Mouse (Mus musculus) hindbrain, embryonic 14.5 days (tissue): ENCODE measurements at regions not wholly inside any gene's neighbourhood (a gene's known extent, or its start where the extent isn't known, plus 50 kb on each side); places are given as distances from the start of the nearest gene placed in this dataset.

Experiments used
- ATAC-seq: fragments of 200-750 bp; cut with Nextera tagmentation; 2 replicates; pipeline ENCODE4 v1.8.0; 2017; ENCODE audit warnings: moderate number of reproducible peaks, mild to moderate bottlenecking, moderate TSS enrichment, moderate library complexity; ENCODE audit not compliant: low FRiP score
- DNase-seq: peaks from one replicate; pipeline ENCODE4 v3.0.0-alpha.2; 2015; ENCODE audit warnings: low spot score
- H3K27ac ChIP-seq: fragments of 300-500 bp; sonication (generic); 2 replicates; pipeline ENCODE4 v1.5.1; 2014; ENCODE audit warnings: mild to moderate bottlenecking, moderate library complexity
- H3K27me3 ChIP-seq: fragments of 300-500 bp; sonication (generic); 2 replicates; pipeline ENCODE4 v1.6.1; 2014; ENCODE audit warnings: mild to moderate bottlenecking, low read length, mixed read lengths; ENCODE audit not compliant: control insufficient read depth, insufficient read depth
- H3K36me3 ChIP-seq: fragments of 300-500 bp; sonication (generic); replicated peaks from 2 replicates; pipeline ENCODE4 v1.6.1; 2014; ENCODE audit not compliant: control insufficient read depth, insufficient read depth
- H3K4me1 ChIP-seq: fragments of 300-500 bp; sonication (generic); replicated peaks from 2 replicates; pipeline ENCODE4 v1.6.1; 2014; ENCODE audit warnings: antibody characterized with exemption, low read length, mixed read lengths; ENCODE audit not compliant: control insufficient read depth, insufficient read depth
- H3K4me2 ChIP-seq: fragments of 300-500 bp; sonication (generic); replicated peaks from 2 replicates; pipeline ENCODE4 v1.6.1; 2014; ENCODE audit warnings: mild to moderate bottlenecking, moderate library complexity
- H3K4me3 ChIP-seq: fragments of 300-500 bp; sonication (generic); replicated peaks from 2 replicates; pipeline ENCODE4 v1.5.1; 2014; ENCODE audit warnings: mild to moderate bottlenecking, low read length
- H3K9ac ChIP-seq: fragments of 300-500 bp; sonication (generic); 2 replicates; pipeline ENCODE4 v1.6.1; 2014
- H3K9me3 ChIP-seq: fragments of 300-500 bp; sonication (generic); 2 replicates; pipeline ENCODE4 v1.6.1; 2016; ENCODE audit warnings: low read length; ENCODE audit not compliant: control insufficient read depth
- WGBS: fragments of 180-500 bp; shearing (Covaris S2); extraction: QIAGEN DNeasy Blood & Tissue Kit; methylation state at CpG from one replicate; pipeline ENCODE4 v1.1.7; 2014; 5-methylcytosine and 5-hydroxymethylcytosine counted together

- H3K4me1 ChIP-seq = peaks cover 2% of the 10 kb centered on the region
- ATAC-seq = no peak
- H3K27me3 ChIP-seq = no peaks in the 10 kb centered on the region
- DNase-seq = no peak
- H3K4me2 ChIP-seq = no peak overlapping the region
- WGBS = 50% methylated on average over 1 of the region's 1 CpGs
- no peak overlapping the region for H3K9ac ChIP-seq
- H3K36me3 ChIP-seq = no peaks in the 10 kb centered on the region
- no peak overlapping the region for H3K4me3 ChIP-seq
- H3K9me3 ChIP-seq = no peaks in the 10 kb centered on the region
- H3K27ac ChIP-seq = no peak overlapping the region
Measured at GRCm38 (mm10) chr12:12846716-12847115, 95.0 kb downstream of the Mycn start.

DNA sequence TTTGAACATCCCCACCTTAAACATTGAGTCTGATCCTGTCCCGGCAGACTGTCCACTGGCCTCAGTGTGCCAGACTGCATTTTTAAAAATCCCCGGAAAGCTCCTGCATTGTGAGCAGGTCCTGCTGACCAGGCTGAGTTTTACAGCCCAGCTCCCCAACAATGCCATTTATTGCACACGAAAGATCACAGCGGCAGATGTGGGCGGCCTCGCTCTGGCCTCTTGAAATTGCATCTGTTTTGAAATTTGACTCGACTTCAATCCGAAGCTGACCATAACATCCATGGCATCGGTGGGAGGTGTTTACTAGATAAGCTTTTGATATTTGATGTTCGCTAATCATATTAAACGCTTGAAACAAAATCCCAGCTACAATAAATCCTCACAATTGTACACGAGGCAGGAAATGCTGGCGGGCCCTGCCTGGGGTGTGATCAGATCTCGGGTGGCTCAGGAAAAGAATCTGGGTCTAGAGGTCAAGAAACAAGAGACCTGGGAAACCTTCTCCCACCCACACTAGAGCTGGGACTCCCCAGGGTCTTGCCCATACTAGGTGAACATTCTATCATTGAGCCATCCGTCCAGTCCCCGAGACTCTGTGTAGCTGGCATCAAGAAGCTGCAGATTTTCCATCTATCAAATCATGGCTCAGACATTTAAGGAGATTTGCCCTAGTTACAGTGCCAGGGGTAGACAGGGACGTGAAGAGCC lies 99.3 kb downstream of the Mycn start:
- no peaks in the 10 kb centered on the region for H3K9me3 ChIP-seq
- DNase-seq = no peak
- ATAC-seq = no peak
- H3K4me3 ChIP-seq = no peak overlapping the region
- peaks cover 7% of the 10 kb centered on the region for H3K4me1 ChIP-seq
- WGBS = 35% methylated on average over 17 of the region's 17 CpGs
- H3K27me3 ChIP-seq = no peaks in the 10 kb centered on the region
- H3K9ac ChIP-seq = 0 out of 2 replicates have a peak overlapping the region, but pooled peaks have one; percentile 14
- H3K4me2 ChIP-seq = no peak overlapping the region
- H3K27ac ChIP-seq = no peak overlapping the region
- no peaks in the 10 kb centered on the region for H3K36me3 ChIP-seq

DNA sequence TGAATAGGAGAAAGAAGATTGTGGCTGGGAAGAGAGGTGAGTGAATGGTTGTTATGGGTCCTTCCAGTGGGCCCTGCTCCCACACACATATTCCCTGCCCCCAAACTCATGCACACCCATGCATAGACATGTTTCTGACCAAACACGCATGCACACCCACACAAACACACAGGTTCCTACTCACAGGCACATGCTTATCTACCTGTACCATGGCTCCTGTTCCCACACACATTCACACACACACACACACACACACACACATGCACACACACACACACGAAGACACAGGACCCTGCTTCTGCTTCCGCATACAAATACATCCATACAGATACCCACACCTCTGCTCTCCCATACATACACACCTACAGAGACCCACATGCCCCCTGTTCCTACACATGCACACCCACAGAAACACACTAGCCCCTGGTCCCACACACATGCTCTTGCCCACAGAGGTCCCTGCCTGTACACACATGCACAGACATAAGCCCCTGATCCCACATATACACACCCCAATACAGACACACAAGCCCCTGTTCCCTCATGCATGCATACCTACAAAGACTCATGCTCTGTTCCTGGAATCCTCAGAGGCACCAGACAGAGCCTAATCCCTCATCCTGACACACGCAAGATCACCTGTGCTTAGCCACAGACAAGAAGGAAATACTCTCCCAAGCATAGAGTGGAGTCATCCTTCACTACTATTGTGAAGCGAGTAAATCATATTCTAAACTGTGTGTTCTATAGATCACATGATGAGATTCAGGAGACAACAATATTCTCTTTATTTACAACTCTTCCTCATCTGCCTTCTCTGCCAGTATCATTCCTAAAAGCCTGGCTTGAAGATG lies 100.1 kb downstream of the Mycn start:
- Histone ChIP-seq H3K36me3 (no peaks in the 10 kb centered on the region), H3K9me3 (no peaks in the 10 kb centered on the region), H3K27me3 (no peaks in the 10 kb centered on the region), H3K4me3 (no peak overlapping the region), H3K4me1 (peaks cover 7% of the 10 kb centered on the region), H3K9ac (0 out of 2 replicates have a peak overlapping the region, but pooled peaks have one; percentile 14), H3K4me2 (no peak overlapping the region), H3K27ac (no peak overlapping the region)
- DNase-seq = no peak
- peak; percentile 34; the same call in 1 of the 2 replicates for ATAC-seq
- 76% methylated on average over 5 of the region's 5 CpGs for WGBS

- no peaks in the 10 kb centered on the region for H3K27me3 ChIP-seq
- WGBS = 21% methylated on average over 17 of the region's 17 CpGs
- H3K4me1 ChIP-seq = peaks cover 7% of the 10 kb centered on the region
- peak overlapping the region; percentile 6 for H3K4me2 ChIP-seq
- H3K36me3 ChIP-seq = no peaks in the 10 kb centered on the region
- DNase-seq = no peak
- H3K27ac ChIP-seq = no peak overlapping the region
- no peak overlapping the region for H3K9ac ChIP-seq
- no peaks in the 10 kb centered on the region for H3K9me3 ChIP-seq
- ATAC-seq = no peak; the same call in 1 of the 2 replicates
- no peak overlapping the region for H3K4me3 ChIP-seq
Measured at GRCm38 (mm10) chr12:12840661-12841384, 100.9 kb downstream of the Mycn start.

DNA sequence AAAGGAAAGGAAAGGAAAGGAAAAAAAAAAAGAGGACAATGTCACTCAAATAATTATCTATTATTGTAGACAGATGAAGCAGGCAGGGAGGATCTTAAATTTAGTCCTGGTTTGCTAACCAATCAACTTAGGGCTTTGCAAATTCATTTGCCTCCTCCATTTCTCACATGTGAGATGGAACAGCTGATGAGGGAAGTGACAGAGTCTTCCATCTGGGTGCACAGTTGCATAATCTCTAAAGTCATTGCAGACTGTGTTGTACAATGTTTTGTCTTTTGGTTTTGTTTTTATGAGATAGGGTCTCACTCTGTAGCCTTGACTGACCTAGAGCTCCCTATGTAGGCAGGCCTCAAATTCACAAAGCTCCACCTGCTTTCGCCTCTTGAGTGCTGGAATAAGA lies 103.9 kb downstream of the Mycn start:
- H3K27ac ChIP-seq = no peak overlapping the region
- H3K9me3 ChIP-seq = no peaks in the 10 kb centered on the region
- WGBS = 97% methylated on average over 1 of the region's 1 CpGs
- peaks cover 7% of the 10 kb centered on the region for H3K4me1 ChIP-seq
- DNase-seq (no peak), ATAC-seq (no peak)
- no peaks in the 10 kb centered on the region for H3K36me3 ChIP-seq
- H3K4me2 ChIP-seq = no peak overlapping the region
- H3K4me3 ChIP-seq = no peak overlapping the region
- no peaks in the 10 kb centered on the region for H3K27me3 ChIP-seq
- no peak overlapping the region for H3K9ac ChIP-seq

GRCm38 (mm10) chr12:12827821-12828641 lies 113.7 kb downstream of the Mycn start:
- H3K36me3 ChIP-seq = no peaks in the 10 kb centered on the region
- H3K4me2 ChIP-seq = no peak overlapping the region
- no peaks in the 10 kb centered on the region for H3K9me3 ChIP-seq
- WGBS = 31% methylated on average over 13 of the region's 13 CpGs
- ATAC-seq (peak; percentile 68), DNase-seq (peak; percentile 27)
- peak overlapping the region; percentile 43 for H3K27ac ChIP-seq
- H3K27me3 ChIP-seq = no peaks in the 10 kb centered on the region
- peaks cover 14% of the 10 kb centered on the region for H3K4me1 ChIP-seq
- H3K9ac ChIP-seq = no peak overlapping the region
- no peak overlapping the region for H3K4me3 ChIP-seq

DNA sequence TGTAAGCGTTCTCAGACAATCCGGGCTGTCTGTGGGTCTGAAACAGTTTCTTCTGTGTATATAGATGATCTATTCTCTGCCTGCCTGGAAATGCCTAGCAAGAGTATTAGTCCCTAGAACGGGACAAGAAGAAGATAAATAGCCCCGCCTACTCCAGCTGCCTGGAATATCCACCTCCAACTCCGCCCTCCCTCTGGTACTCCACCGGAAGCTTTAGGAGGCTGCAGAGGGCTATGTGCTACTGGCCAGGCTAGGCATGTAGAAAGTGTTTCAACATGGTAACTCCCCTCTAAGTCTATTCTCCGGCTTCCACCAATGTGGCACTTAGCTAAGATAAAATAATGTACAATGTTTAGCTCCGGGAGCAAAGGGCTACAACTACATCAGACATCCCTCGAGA lies 114.3 kb downstream of the Mycn start:
- peaks cover 14% of the 10 kb centered on the region for H3K4me1 ChIP-seq
- H3K9ac ChIP-seq = no peak overlapping the region
- no peak overlapping the region for H3K4me2 ChIP-seq
- ATAC-seq (peak; percentile 64; the same call in 1 of the 2 replicates), DNase-seq (no peak)
- no peaks in the 10 kb centered on the region for H3K27me3 ChIP-seq
- H3K4me3 ChIP-seq = no peak overlapping the region
- H3K36me3 ChIP-seq = no peaks in the 10 kb centered on the region
- no peaks in the 10 kb centered on the region for H3K9me3 ChIP-seq
- WGBS = 46% methylated on average over 9 of the region's 9 CpGs
- peak overlapping the region; percentile 43; the same call in 1 of the 2 replicates for H3K27ac ChIP-seq

DNA sequence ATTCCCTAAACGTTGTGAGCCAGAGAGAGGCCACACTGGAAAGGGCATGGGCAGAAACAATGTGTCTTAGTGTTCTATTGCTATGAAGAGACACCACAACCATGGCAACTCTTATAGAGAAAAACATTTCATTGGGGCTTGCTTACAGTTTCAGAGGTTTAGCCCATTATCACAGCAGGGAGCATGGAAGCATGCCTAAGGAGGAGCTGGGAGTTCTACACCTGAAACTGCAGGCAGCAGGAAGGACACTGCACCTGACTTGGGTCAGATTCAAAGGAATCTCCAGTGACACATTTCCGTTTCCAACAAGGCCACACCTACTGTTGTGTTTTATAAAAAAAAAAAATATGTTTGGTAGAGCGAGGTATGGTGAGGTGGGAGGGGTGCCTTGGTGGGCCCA lies 115.3 kb downstream of the Mycn start:
- no peak for DNase-seq
- Histone ChIP-seq H3K9me3 (no peaks in the 10 kb centered on the region), H3K4me3 (no peak overlapping the region), H3K27ac (no peak overlapping the region), H3K27me3 (no peaks in the 10 kb centered on the region), H3K36me3 (no peaks in the 10 kb centered on the region), H3K4me2 (no peak overlapping the region), H3K4me1 (peaks cover 14% of the 10 kb centered on the region), H3K9ac (no peak overlapping the region)
- ATAC-seq = no peak
- 68% methylated on average over 3 of the region's 3 CpGs for WGBS
